Mouse (Mus musculus) cortical plate, adult 2 months (tissue): ENCODE results near the gene Clec2i.

Source experiments
- CTCF ChIP-seq: fragments of 200-500 bp; IDR thresholded peaks from 2 replicates; pipeline ENCODE4 v1.5.1; 2011; ENCODE audit warnings: mild to moderate bottlenecking, control low read depth, low read length; ENCODE audit not compliant: insufficient read depth; ENCODE audit errors: extremely low read depth
- POLR2A ChIP-seq: fragments of 200-500 bp; IDR thresholded peaks from 2 replicates; pipeline ENCODE4 v1.6.1; 2011; ENCODE audit warnings: mild to moderate bottlenecking, low read length, control low read depth; ENCODE audit not compliant: insufficient read depth; ENCODE audit errors: extremely low read depth

GRCm38 (mm10) chr6:128854024-128854820 lies 33.2 kb upstream of the Clec2i start:
- TF ChIP-seq POLR2A = no peak
- TF ChIP-seq CTCF = peak; percentile 38; the same call in 1 of the 2 replicates
